Mouse (Mus musculus): ENCODE results near the gene Gm20388. TPM values are rescaled to one million over a fixed set of nuclear protein-coding genes. Genes with fewer than 3 reads are reported as not detected.

Gm20388 gene
- polyA plus RNA-seq, 1 experiment from 2014 or later = not detected

GRCm38 (mm10) chr8:123781256-123781655 is 3870.6 kb downstream of the Gm20388 start:
- H3K36me3 ChIP-seq = no peaks in the 10 kb centered on the region
- WGBS = 52% methylated on average over 8 of the region's 8 CpGs
- peaks cover 2% of the 10 kb centered on the region; the same call in 1 of the 2 replicates for H3K27me3 ChIP-seq (replicated peaks)
- ATAC-seq (ENCODE audit: extremely low read depth, insufficient number of reproducible peaks, low FRiP score, low TSS enrichment) = no peak
- no peak overlapping the region for H3K4me3 ChIP-seq
- H3K9ac ChIP-seq = no peak overlapping the region
- no peak overlapping the region for H3K4me2 ChIP-seq
- H3K9me3 ChIP-seq = no peaks in the 10 kb centered on the region
- H3K27ac ChIP-seq (replicated peaks) = no peak overlapping the region
- peaks cover 27% of the 10 kb centered on the region for H3K4me1 ChIP-seq

DNA sequence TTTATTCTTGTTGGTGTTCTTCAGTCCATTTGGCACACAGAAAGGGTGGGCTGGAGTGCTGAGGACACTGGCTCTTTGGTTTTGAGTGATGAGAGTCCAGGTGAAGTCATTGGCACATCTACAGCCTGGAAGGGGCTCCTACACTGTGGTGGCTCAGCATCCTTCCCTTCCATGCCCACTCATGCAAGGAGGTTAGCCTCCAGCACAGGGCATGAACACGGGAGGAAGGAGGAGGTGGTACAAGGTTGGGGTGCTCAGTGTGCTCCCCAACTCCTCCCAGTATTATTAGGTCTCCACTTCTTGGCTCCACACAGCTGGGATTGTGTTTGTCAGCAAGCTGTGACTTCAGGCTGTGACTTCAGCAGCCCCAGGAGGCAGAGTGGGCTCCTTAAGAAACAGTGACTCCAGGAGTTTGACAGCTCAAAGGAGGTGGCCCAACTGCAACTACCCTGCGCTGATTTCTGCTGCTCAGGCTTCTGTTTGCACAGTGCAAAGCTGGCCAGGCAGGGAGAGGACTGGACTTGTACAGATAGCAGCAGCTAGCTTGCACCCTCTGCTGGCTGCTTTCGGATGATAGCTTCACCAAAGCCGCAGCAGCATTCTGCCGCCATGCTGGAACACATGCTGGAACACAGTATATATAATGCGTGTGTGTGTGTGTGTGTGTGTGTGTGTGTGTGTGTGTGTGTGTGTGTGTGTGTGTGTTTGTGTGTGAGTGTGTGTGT is 3873.0 kb downstream of the Gm20388 start:
- no peaks in the 10 kb centered on the region for H3K36me3 ChIP-seq

GRCm38 (mm10) chr8:123786166-123786565 is 3875.5 kb downstream of the Gm20388 start:
- Histone ChIP-seq H3K9ac (no peak overlapping the region), H3K4me3 (no peak overlapping the region), H3K27ac (replicated peaks) (no peak overlapping the region), H3K4me2 (no peak overlapping the region), H3K4me1 (peaks cover 8% of the 10 kb centered on the region), H3K27me3 (replicated peaks) (peaks cover 21% of the 10 kb centered on the region), H3K9me3 (no peaks in the 10 kb centered on the region), H3K36me3 (no peaks in the 10 kb centered on the region)
- 78% methylated on average over 6 of the region's 6 CpGs for WGBS
- no peak for ATAC-seq (ENCODE audit: extremely low read depth, insufficient number of reproducible peaks, low FRiP score, low TSS enrichment)

More for the DNA sequence above, 3873.0 kb downstream of the Gm20388 start:
- Histone ChIP-seq H3K9ac (no peak overlapping the region), H3K27me3 (replicated peaks) (peaks cover 7% of the 10 kb centered on the region; the same call in 1 of the 2 replicates), H3K9me3 (no peaks in the 10 kb centered on the region), H3K27ac (replicated peaks) (no peak overlapping the region), H3K4me2 (no peak overlapping the region), H3K4me1 (peaks cover 16% of the 10 kb centered on the region), H3K4me3 (no peak overlapping the region)
- WGBS = 10% methylated on average over 6 of the region's 6 CpGs
- ATAC-seq (ENCODE audit: extremely low read depth, insufficient number of reproducible peaks, low FRiP score, low TSS enrichment) = peak; percentile 40; the same call in 1 of the 2 replicates

DNA sequence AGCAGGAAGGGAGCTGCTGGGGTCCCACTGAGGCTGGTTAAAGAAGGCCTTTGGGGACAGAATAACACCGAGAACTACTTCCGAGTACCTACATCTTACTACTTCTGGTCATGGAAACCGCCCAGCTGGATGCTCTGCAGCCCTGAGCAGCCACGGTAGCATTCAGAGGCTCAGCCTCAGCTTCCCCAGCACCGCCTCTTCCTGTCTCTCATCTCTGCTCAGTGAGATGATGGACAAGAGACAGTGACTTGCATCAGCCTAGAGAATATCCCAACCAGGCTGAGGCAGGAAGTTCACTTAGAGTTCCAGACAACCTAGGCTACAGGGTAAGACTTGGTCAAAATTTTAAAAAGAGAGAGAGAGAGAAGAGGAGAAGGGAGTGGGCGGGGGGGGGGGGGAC is 3876.0 kb downstream of the Gm20388 start:
- no peak overlapping the region for H3K4me2 ChIP-seq
- WGBS = 67% methylated on average over 6 of the region's 6 CpGs
- peaks cover 25% of the 10 kb centered on the region for H3K27me3 ChIP-seq (replicated peaks)
- no peak overlapping the region for H3K9ac ChIP-seq
- 0 out of 2 replicates have a peak, but pooled peaks cover 4% of the 10 kb centered on the region for H3K4me1 ChIP-seq
- no peaks in the 10 kb centered on the region for H3K36me3 ChIP-seq
- no peak for ATAC-seq (ENCODE audit: extremely low read depth, insufficient number of reproducible peaks, low FRiP score, low TSS enrichment)
- no peak overlapping the region for H3K4me3 ChIP-seq
- H3K27ac ChIP-seq (replicated peaks) = no peak overlapping the region
- H3K9me3 ChIP-seq = no peaks in the 10 kb centered on the region

DNA sequence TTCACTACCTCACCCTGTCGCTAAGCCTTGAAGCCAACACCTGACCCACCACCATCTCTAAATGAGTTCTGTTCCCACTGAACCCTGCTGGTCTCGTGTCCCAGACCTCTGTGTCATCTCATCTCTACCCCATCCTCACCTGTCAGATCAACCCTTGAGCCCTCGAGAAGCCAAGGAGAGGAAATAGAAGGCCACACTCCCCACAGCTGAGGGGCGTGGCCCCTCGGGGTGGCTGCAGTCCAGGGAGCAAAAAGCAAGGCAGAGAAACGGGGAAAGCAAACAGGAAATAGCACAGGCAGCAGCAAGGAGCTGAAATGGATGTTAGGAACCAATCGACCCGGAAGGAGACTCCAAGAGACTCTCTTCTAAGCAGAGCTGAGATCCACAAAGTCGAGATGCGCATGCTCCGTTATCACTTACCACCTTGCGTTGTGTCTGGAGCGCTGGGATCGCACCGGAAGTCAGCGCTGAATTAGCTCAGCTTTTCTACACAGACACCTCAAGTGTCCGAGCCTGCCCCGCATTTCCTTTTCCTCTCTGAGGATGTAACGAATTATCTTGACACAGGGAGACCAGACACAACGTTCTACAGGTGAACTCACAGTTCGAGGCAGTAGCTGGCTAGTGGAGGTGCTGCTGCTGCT is 3876.7 kb downstream of the Gm20388 start:
- Histone ChIP-seq H3K4me1 (0 out of 2 replicates have a peak, but pooled peaks cover 4% of the 10 kb centered on the region), H3K36me3 (no peaks in the 10 kb centered on the region), H3K4me2 (peak overlapping the region; percentile 53), H3K27me3 (replicated peaks) (peaks cover 29% of the 10 kb centered on the region), H3K4me3 (peak overlapping the region; percentile 24), H3K27ac (replicated peaks) (no peak overlapping the region), H3K9ac (peak overlapping the region; percentile 19; the same call in 1 of the 2 replicates), H3K9me3 (no peaks in the 10 kb centered on the region)
- ATAC-seq (ENCODE audit: extremely low read depth, insufficient number of reproducible peaks, low FRiP score, low TSS enrichment) = no peak
- WGBS = 36% methylated on average over 21 of the region's 21 CpGs

DNA sequence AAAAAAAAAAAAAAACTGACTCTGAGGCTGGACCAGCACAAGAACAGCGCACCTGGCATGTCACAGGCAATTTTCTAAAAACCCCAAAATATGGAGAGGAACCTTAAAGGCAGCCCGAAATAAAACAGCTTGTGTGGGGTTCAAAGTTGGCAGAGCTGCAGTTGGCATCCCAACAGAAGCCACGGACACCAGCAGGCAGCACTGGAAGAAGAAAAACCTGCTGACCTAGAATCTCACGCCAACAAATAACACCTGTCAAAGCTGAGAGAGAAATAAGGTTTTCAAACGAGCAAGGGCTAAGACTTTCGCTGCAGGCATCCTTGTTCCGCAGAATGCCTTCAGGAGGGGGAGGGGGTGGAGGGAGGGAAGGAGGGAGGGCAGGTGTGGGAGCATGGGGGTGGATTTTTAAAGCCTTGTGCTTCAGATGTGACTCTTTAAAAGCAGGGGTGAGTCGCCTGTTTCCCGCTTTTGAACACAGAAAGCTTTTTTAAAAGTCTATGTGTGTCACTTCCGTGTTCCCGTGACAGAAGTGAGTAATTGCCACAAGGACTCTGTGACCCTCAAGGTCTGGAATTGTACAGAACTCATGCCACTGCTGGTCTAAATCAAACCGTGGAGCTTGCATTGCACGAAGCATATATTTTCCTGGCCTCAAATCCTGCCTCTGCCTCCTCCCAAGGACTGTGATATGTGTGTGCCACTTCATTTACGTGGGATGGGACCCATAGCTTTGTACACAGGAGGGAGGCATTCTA is 3878.0 kb downstream of the Gm20388 start:
- H3K9me3 ChIP-seq = no peaks in the 10 kb centered on the region
- no peaks in the 10 kb centered on the region for H3K36me3 ChIP-seq
- H3K4me2 ChIP-seq = no peak overlapping the region
- H3K4me3 ChIP-seq = no peak overlapping the region
- no peak overlapping the region for H3K9ac ChIP-seq
- H3K4me1 ChIP-seq = 0 out of 2 replicates have a peak, but pooled peaks cover 2% of the 10 kb centered on the region
- H3K27ac ChIP-seq (replicated peaks) = no peak overlapping the region
- H3K27me3 ChIP-seq (replicated peaks) = peaks cover 29% of the 10 kb centered on the region
- no peak for ATAC-seq (ENCODE audit: extremely low read depth, insufficient number of reproducible peaks, low FRiP score, low TSS enrichment)
- 46% methylated on average over 14 of the region's 14 CpGs for WGBS

DNA sequence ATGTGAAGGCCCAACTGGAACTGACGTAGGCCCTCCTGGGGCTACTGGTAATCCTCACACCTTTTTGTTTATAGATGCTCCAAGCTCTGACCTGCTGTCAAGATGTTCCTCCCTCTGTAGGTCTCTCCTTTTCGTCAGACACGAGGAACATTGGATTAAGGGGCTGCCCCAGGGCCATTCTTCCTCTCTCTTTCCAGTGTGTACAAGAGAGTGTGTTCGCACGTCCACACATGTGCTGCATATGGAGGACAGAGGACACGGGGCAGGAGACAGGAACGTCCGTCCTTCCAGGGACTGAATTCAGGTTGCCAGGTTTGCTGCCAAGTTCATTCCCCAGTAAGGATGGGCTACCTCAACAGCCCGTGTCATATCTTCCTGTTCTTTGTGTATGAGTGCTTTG is 3878.8 kb downstream of the Gm20388 start:
- H3K9me3 ChIP-seq = no peaks in the 10 kb centered on the region
- H3K9ac ChIP-seq = no peak overlapping the region
- no peak overlapping the region for H3K4me2 ChIP-seq
- H3K27me3 ChIP-seq (replicated peaks) = peaks cover 29% of the 10 kb centered on the region
- H3K4me3 ChIP-seq = no peak overlapping the region
- no peak overlapping the region for H3K27ac ChIP-seq (replicated peaks)
- no peaks in the 10 kb centered on the region for H3K36me3 ChIP-seq
- no peaks in the 10 kb centered on the region for H3K4me1 ChIP-seq
- 62% methylated on average over 9 of the region's 9 CpGs for WGBS
- ATAC-seq (ENCODE audit: extremely low read depth, insufficient number of reproducible peaks, low FRiP score, low TSS enrichment) = no peak

GRCm38 (mm10) chr8:123789970-123790369 is 3879.3 kb downstream of the Gm20388 start:
- no peak overlapping the region for H3K9ac ChIP-seq
- no peak overlapping the region for H3K4me3 ChIP-seq
- no peak overlapping the region for H3K4me2 ChIP-seq
- WGBS = 3% methylated on average over 4 of the region's 4 CpGs
- no peaks in the 10 kb centered on the region for H3K4me1 ChIP-seq
- no peaks in the 10 kb centered on the region for H3K9me3 ChIP-seq
- ATAC-seq (ENCODE audit: extremely low read depth, insufficient number of reproducible peaks, low FRiP score, low TSS enrichment) = no peak
- H3K27ac ChIP-seq (replicated peaks) = no peak overlapping the region
- H3K27me3 ChIP-seq (replicated peaks) = peaks cover 29% of the 10 kb centered on the region
- no peaks in the 10 kb centered on the region for H3K36me3 ChIP-seq

GRCm38 (mm10) chr8:123791101-123791844 is 3880.6 kb downstream of the Gm20388 start:
- Histone ChIP-seq H3K27me3 (replicated peaks) (peaks cover 27% of the 10 kb centered on the region), H3K4me3 (no peak overlapping the region), H3K36me3 (no peaks in the 10 kb centered on the region), H3K27ac (replicated peaks) (no peak overlapping the region), H3K4me2 (no peak overlapping the region), H3K4me1 (no peaks in the 10 kb centered on the region), H3K9me3 (no peaks in the 10 kb centered on the region), H3K9ac (0 out of 2 replicates have a peak overlapping the region, but pooled peaks have one; percentile 24)
- no peak for ATAC-seq (ENCODE audit: extremely low read depth, insufficient number of reproducible peaks, low FRiP score, low TSS enrichment)
- WGBS = 73% methylated on average over 16 of the region's 16 CpGs

GRCm38 (mm10) chr8:123791845-123792225 is 3881.2 kb downstream of the Gm20388 start:
- Histone ChIP-seq H3K9ac (no peak overlapping the region), H3K36me3 (no peaks in the 10 kb centered on the region), H3K4me3 (no peak overlapping the region), H3K9me3 (no peaks in the 10 kb centered on the region), H3K27ac (replicated peaks) (no peak overlapping the region), H3K4me2 (no peak overlapping the region), H3K27me3 (replicated peaks) (peaks cover 22% of the 10 kb centered on the region), H3K4me1 (no peaks in the 10 kb centered on the region)
- no peak for ATAC-seq (ENCODE audit: extremely low read depth, insufficient number of reproducible peaks, low FRiP score, low TSS enrichment)
- 79% methylated on average over 7 of the region's 7 CpGs for WGBS

- Histone ChIP-seq H3K4me3 (no peak overlapping the region), H3K27ac (replicated peaks) (no peak overlapping the region), H3K9ac (no peak overlapping the region), H3K36me3 (no peaks in the 10 kb centered on the region), H3K9me3 (no peaks in the 10 kb centered on the region), H3K4me1 (no peaks in the 10 kb centered on the region), H3K27me3 (replicated peaks) (peaks cover 20% of the 10 kb centered on the region), H3K4me2 (no peak overlapping the region)
- ATAC-seq (ENCODE audit: extremely low read depth, insufficient number of reproducible peaks, low FRiP score, low TSS enrichment) = no peak
- WGBS = 46% methylated on average over 10 of the region's 10 CpGs
Observed at GRCm38 (mm10) chr8:123793900-123794299, 3883.3 kb downstream of the Gm20388 start.

Data from heart, embryonic 13.5 days (tissue).